Mouse (Mus musculus) ovary, adult 10 weeks (tissue): Measurements from ENCODE around the gene Olfr596. TPM values are rescaled to one million over a fixed set of nuclear protein-coding genes. Genes with fewer than 3 reads are reported as not detected.

Experiments
- polyA plus RNA-seq: library from polyadenylated mRNA; stranded (reverse); fragments of 350-450 nt; fragmentation: Illumina TruSeq; extraction: RNeasy Lipid Tissue Mini Kit (QIAGEN cat#74804); gene quantifications from one replicate; pipeline ENCODE4 v1.2.3, GENCODE M21; 2014

Olfr596 gene
- polyA plus RNA-seq, result not detected

GRCm38 (mm10) chr7:103305348-103305747, at the start of gene Olfr596:
Gene Olfr596, plus strand, starts transcription at chr7:103305648.

GRCm38 (mm10) chr7:103316015-103316414, 10.6 kb downstream of the Olfr596 start, which contains the start of gene Olfr597:
Gene Olfr597, plus strand, starts transcription at chr7:103316315.

GRCm38 (mm10) chr7:103323268-103323667, 17.8 kb downstream of the Olfr596 start, which contains the start of gene Olfr598:
Gene Olfr598, plus strand, starts transcription at chr7:103323568.

GRCm38 (mm10) chr7:103335617-103336016, 30.2 kb downstream of the Olfr596 start, which contains the start of gene Olfr599:
Gene Olfr599, plus strand, starts transcription at chr7:103335917.

DNA sequence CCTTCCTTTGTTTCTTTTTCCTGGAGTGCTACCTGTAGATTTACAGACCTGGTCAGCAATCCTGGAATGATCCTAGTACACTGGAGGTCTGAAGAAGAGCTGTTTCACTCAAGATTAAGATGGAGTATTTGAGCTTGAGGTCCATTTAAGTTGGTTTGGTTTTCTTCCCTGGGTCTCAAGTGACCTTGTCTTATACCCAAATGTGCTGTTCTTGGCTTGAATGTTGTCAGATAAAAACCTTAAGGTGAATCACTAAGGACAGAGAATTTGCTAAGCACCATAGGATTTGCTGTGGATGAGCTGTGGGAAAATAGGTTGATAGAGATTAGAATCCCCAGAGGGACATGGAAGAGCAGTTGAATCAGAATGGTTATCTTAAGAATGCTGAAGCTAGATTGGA, 44.1 kb downstream of the Olfr596 start, which contains the start of gene Olfr600:
Olfr600 (minus strand) TSS at position 101 of the 400 bp plus-strand sequence.

Other genes with a start within 250 kb of the Olfr596 start
- not detected for gene Olfr584, start 223.8 kb upstream of the Olfr596 start, polyA plus RNA-seq
- gene Olfr585, start 207.9 kb upstream of the Olfr596 start, polyA plus RNA-seq, result not detected
- not detected for gene Olfr586, start 180.0 kb upstream of the Olfr596 start, polyA plus RNA-seq
- gene Olfr588-ps1, start 164.8 kb upstream of the Olfr596 start, polyA plus RNA-seq, result not detected
- not detected for gene Olfr589, start 149.3 kb upstream of the Olfr596 start, polyA plus RNA-seq
- gene Olfr591, start 127.3 kb upstream of the Olfr596 start, polyA plus RNA-seq, result not detected
- gene Olfr592, start 120.8 kb upstream of the Olfr596 start, polyA plus RNA-seq, result not detected
- gene Olfr593, start 93.8 kb upstream of the Olfr596 start, polyA plus RNA-seq, result not detected
- gene Olfr594, start 88.7 kb upstream of the Olfr596 start, polyA plus RNA-seq, result not detected
- gene Usp17ld, start 53.1 kb upstream of the Olfr596 start, polyA plus RNA-seq, result not detected
- gene Olfr597, start 10.7 kb downstream of the Olfr596 start, polyA plus RNA-seq, result not detected
- not detected for gene Olfr598, start 17.9 kb downstream of the Olfr596 start, polyA plus RNA-seq
- not detected for gene Olfr599, start 30.3 kb downstream of the Olfr596 start, polyA plus RNA-seq
- gene Olfr600, start 44.0 kb downstream of the Olfr596 start, polyA plus RNA-seq, result not detected
- not detected for gene Olfr601, start 57.0 kb downstream of the Olfr596 start, polyA plus RNA-seq
- not detected for gene Olfr603, start 80.5 kb downstream of the Olfr596 start, polyA plus RNA-seq
- not detected for gene Usp17lc, start 109.4 kb downstream of the Olfr596 start, polyA plus RNA-seq
- not detected for gene Olfr605, start 139.8 kb downstream of the Olfr596 start, polyA plus RNA-seq
- not detected for gene Olfr606, start 143.4 kb downstream of the Olfr596 start, polyA plus RNA-seq
- gene Olfr607, start 158.5 kb downstream of the Olfr596 start, polyA plus RNA-seq, result not detected
- gene Olfr608, start 164.2 kb downstream of the Olfr596 start, polyA plus RNA-seq, result not detected
- not detected for gene Olfr609, start 192.4 kb downstream of the Olfr596 start, polyA plus RNA-seq
- not detected for gene Olfr610, start 206.5 kb downstream of the Olfr596 start, polyA plus RNA-seq
- not detected for gene Olfr611, start 215.2 kb downstream of the Olfr596 start, polyA plus RNA-seq
- gene Olfr612, start 237.1 kb downstream of the Olfr596 start, polyA plus RNA-seq, result not detected
- not detected for gene Olfr613, start 242.4 kb downstream of the Olfr596 start, polyA plus RNA-seq